Comparison of ENCODE assay signal across 17 mouse cellular contexts in the genomic region with DNA sequence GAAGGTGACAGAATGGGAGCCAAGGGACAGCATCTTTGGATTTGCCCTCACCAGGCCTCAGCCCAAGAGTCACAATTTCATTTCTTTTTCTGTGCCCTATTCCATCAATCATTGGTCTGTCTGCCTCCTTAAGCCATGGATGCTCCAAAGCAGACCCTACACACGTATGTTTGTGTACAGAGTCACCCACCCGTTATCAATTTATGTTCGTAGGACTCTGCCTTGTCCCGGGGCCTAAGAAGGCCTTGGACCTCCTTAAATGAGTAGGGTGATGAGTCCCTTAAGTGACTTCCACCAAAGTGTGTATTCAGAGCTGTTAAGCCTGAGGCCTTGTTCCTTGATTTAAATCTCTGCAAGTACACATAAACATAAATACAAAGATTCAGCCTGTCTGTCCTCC. TPM values are rescaled to one million over a fixed set of nuclear protein-coding genes. Genes with fewer than 3 reads are reported as not detected.
DNase-seq lines count a peak whose midpoint lies in the region; ATAC-seq lines count a peak whose summit lies in the region.
"Had no signal": no experiment of that assay in that cellular context is flagged by ENCODE, and none has a peak within 500 bp of the region (broad histone marks: within the 10 kb centered on the region; RNA-seq: fewer than 3 reads in every experiment).

No protein-coding gene starts in this region.

- H3K4me3 ChIP-seq in forebrain, embryonic 16.5 days (replicated peaks; ENCODE audit: low read length): peak overlapping the region; percentile 36
- H3K4me3 ChIP-seq in midbrain, embryonic 12.5 days: no peak overlapping the region
- no peak overlapping the region; the same call in 1 of the 2 replicates for H3K4me3 ChIP-seq in neural tube, embryonic 14.5 days (ENCODE audit: low read depth, low read length)
- H3K4me3 ChIP-seq: erythroblast, embryonic 14.5 days had no signal

- H3K36me3 ChIP-seq in forebrain, embryonic 16.5 days (ENCODE audit: control insufficient read depth, insufficient read depth): no peaks in the 10 kb centered on the region
- H3K36me3 ChIP-seq in midbrain, embryonic 12.5 days: 0 out of 2 replicates have a peak, but pooled peaks cover 3% of the 10 kb centered on the region
- H3K36me3 ChIP-seq in neural tube, embryonic 14.5 days (ENCODE audit: control insufficient read depth, insufficient read depth, low read length): 0 out of 2 replicates have a peak, but pooled peaks cover 4% of the 10 kb centered on the region

- H3K9ac ChIP-seq in forebrain, embryonic 16.5 days (replicated peaks; ENCODE audit: low read depth, low read length): peak overlapping the region; percentile 85
- H3K9ac ChIP-seq in midbrain, embryonic 12.5 days (replicated peaks): peak overlapping the region; percentile 77; the same call in 1 of the 2 replicates
- H3K9ac ChIP-seq in neural tube, embryonic 14.5 days (replicated peaks; ENCODE audit: low read depth, low read length): peak overlapping the region; percentile 70

- no peak for ATAC-seq in forebrain, embryonic 16.5 days
- no peak for ATAC-seq in midbrain, embryonic 12.5 days (ENCODE audit: low FRiP score, low read depth)
- no peak for ATAC-seq in neural tube, embryonic 14.5 days (ENCODE audit: low read depth)
- ATAC-seq: Patski had no signal

- no peaks in the 10 kb centered on the region for H3K27me3 ChIP-seq in forebrain, embryonic 16.5 days (replicated peaks; ENCODE audit: control insufficient read depth, insufficient read depth, low read length)
- peaks cover 95% of the 10 kb centered on the region for H3K27me3 ChIP-seq in midbrain, embryonic 12.5 days
- H3K27me3 ChIP-seq in neural tube, embryonic 14.5 days (ENCODE audit: control insufficient read depth, insufficient read depth, low read length): no peaks in the 10 kb centered on the region

- peak overlapping the region; percentile 72 for H3K4me2 ChIP-seq in forebrain, embryonic 16.5 days (ENCODE audit: low read length)
- peak overlapping the region; percentile 62 for H3K4me2 ChIP-seq in midbrain, embryonic 12.5 days (replicated peaks)
- peak overlapping the region; percentile 57; the same call in 1 of the 2 replicates for H3K4me2 ChIP-seq in neural tube, embryonic 14.5 days (ENCODE audit: low read depth, low read length)

- WGBS in forebrain, embryonic 16.5 days: 23% methylated on average over 4 of the region's 4 CpGs
- 63% methylated on average over 4 of the region's 4 CpGs for WGBS in midbrain, embryonic 12.5 days
- 41% methylated on average over 4 of the region's 4 CpGs for WGBS in neural tube, embryonic 14.5 days

- no peaks in the 10 kb centered on the region for H3K9me3 ChIP-seq in forebrain, embryonic 16.5 days (ENCODE audit: control insufficient read depth, low read length)
- H3K9me3 ChIP-seq in midbrain, embryonic 12.5 days: no peaks in the 10 kb centered on the region
- H3K9me3 ChIP-seq in neural tube, embryonic 14.5 days (ENCODE audit: control insufficient read depth, low read length): no peaks in the 10 kb centered on the region

- peak overlapping the region; percentile 93 for H3K27ac ChIP-seq in forebrain, embryonic 16.5 days (ENCODE audit: low read length)
- peak overlapping the region; percentile 99 for H3K27ac ChIP-seq in midbrain, embryonic 12.5 days (replicated peaks)
- H3K27ac ChIP-seq in neural tube, embryonic 14.5 days (ENCODE audit: low read depth, low read length): peak overlapping the region; percentile 98

- peaks cover 96% of the 10 kb centered on the region for H3K4me1 ChIP-seq in forebrain, embryonic 16.5 days (replicated peaks; ENCODE audit: control insufficient read depth, insufficient read depth, low read length)
- H3K4me1 ChIP-seq in midbrain, embryonic 12.5 days: peaks cover 98% of the 10 kb centered on the region
- peaks cover 69% of the 10 kb centered on the region for H3K4me1 ChIP-seq in neural tube, embryonic 14.5 days (ENCODE audit: control insufficient read depth, insufficient read depth, low read length)

- peak; percentile 37 for DNase-seq in cerebellum, adult 11-12 months
- no peak for DNase-seq in cerebellum, adult 9-11 months
- no peak for DNase-seq in kidney, postnatal 25 days
- no peak for DNase-seq in lung, postnatal 10 days
- DNase-seq in layer of hippocampus, adult 8-10 months (ENCODE audit: low spot score in 2 of 2): no peak
- DNase-seq: cerebellum, adult 9-10 months; heart, adult 11 months; heart, postnatal 10 days; kidney, adult 11 months; kidney, postnatal 4 days; liver; lung, adult 2 months had no signal

RNA-seq across cellular contexts. Expression of a gene that starts 50.1 kb away (rescaled TPM):
- 29.5 and 34.6 TPM in 2 replicates for polyA plus RNA-seq in forebrain, embryonic 16.5 days (2015; fragmentation: Nextera tagmentation; extraction: Ambion mirVana)
- 41.2 and 44.5 TPM in 2 replicates for polyA plus RNA-seq in midbrain, embryonic 12.5 days (2016; fragmentation: Nextera tagmentation; extraction: Ambion mirVana)
- polyA plus RNA-seq in neural tube, embryonic 14.5 days (2014; fragmentation: Nextera tagmentation; extraction: Ambion mirVana): 23.0 and 30.5 TPM in 2 replicates
- 100 to 1,000 TPM in 1 of 4 experiments, 10 to 100 TPM in 3; 87.5 to 101 (median 95.1) TPM for total RNA-seq in layer of hippocampus, adult 8-10 months (2022)
